Mouse (Mus musculus) left cerebral cortex, postnatal 4 days (tissue): Measurements from ENCODE around the gene AI593442. TPM values are rescaled to one million over a fixed set of nuclear protein-coding genes. Genes with fewer than 3 reads are reported as not detected.

Experiments
- DNase-seq: peaks from one replicate; pipeline ENCODE4 v3.0.0-alpha.2; 2022
- intact Hi-C: fragments of 180-260 bp; cut with DNase I; formaldehyde crosslinking; loops from one replicate; pipeline ENCODE4 v1.15.1; 2025
- total RNA-seq, 2 experiments: library from RNA; stranded (reverse); gene quantifications; 2 replicates each; pipeline ENCODE4 v1.2.3; 2021

The AI593442 gene
- total RNA-seq, result 10 to 100 TPM; 73.1 to 78.1 TPM

GRCm38 (mm10) chr9:52679362-52679947, at the start of gene AI593442:
Gene AI593442, minus strand, starts transcription at chr9:52679780.
- peak; percentile 67 for DNase-seq
- intact Hi-C loops, result loop anchor here (5.0 to 10.0 kb wide), 3 partner anchors 382 to 535 kb away; no protein-coding TSS in a partner anchor

- DNase-seq, result no peak
- intact Hi-C loops, result no loop called here
Measured at GRCm38 (mm10) chr9:52728806-52729205, 49.2 kb upstream of the AI593442 start.

- intact Hi-C loops, result no loop called here
- DNase-seq, result no peak
Measured at GRCm38 (mm10) chr9:52722626-52723025, 43.0 kb upstream of the AI593442 start.

- intact Hi-C loops, result no loop called here
- no peak for DNase-seq
Measured at GRCm38 (mm10) chr9:52719562-52719961, 40.0 kb upstream of the AI593442 start.

- DNase-seq, result no peak
- intact Hi-C loops, result no loop called here
Measured at GRCm38 (mm10) chr9:52680036-52680435, 456 bp upstream of the AI593442 start.

GRCm38 (mm10) chr9:52678839-52679215, 753 bp downstream of the AI593442 start:
- intact Hi-C loops, result loop anchor here (5.0 to 10.0 kb wide), 3 partner anchors 382 to 536 kb away; no protein-coding TSS in a partner anchor
- no peak for DNase-seq

GRCm38 (mm10) chr9:52678179-52678838, 1.3 kb downstream of the AI593442 start:
- DNase-seq, result peak; percentile 61
- intact Hi-C loops, result loop anchor here (5.0 to 10.0 kb wide), 3 partner anchors 381 to 536 kb away; no protein-coding TSS in a partner anchor

- no peak for DNase-seq
- intact Hi-C loops, result loop anchor here (5.0 to 10.0 kb wide), 3 partner anchors 379 to 538 kb away; no protein-coding TSS in a partner anchor
Measured at GRCm38 (mm10) chr9:52676587-52676986, 3.0 kb downstream of the AI593442 start.

GRCm38 (mm10) chr9:52675937-52676336, 3.6 kb downstream of the AI593442 start:
- peak; percentile 2 for DNase-seq
- intact Hi-C loops, result loop anchor here (5.0 to 10.0 kb wide), 3 partner anchors 379 to 539 kb away; no protein-coding TSS in a partner anchor

- intact Hi-C loops, result no loop called here
- no peak for DNase-seq
Measured at GRCm38 (mm10) chr9:52661422-52661821, 18.2 kb downstream of the AI593442 start.

- DNase-seq, result no peak
- intact Hi-C loops, result no loop called here
Measured at GRCm38 (mm10) chr9:52650341-52650951, 29.1 kb downstream of the AI593442 start.

- DNase-seq, result peak; percentile 9
- intact Hi-C loops, result no loop called here
Measured at GRCm38 (mm10) chr9:52645312-52645711, 34.3 kb downstream of the AI593442 start.

- intact Hi-C loops, result no loop called here
- no peak for DNase-seq
Measured at GRCm38 (mm10) chr9:52644626-52645025, 35.0 kb downstream of the AI593442 start.

- no peak for DNase-seq
- intact Hi-C loops, result no loop called here
Measured at GRCm38 (mm10) chr9:52644156-52644555, 35.4 kb downstream of the AI593442 start.

GRCm38 (mm10) chr9:52635991-52636390, 43.6 kb downstream of the AI593442 start:
- DNase-seq, result no peak
- intact Hi-C loops, result no loop called here

- no peak for DNase-seq
- intact Hi-C loops, result no loop called here
Measured at GRCm38 (mm10) chr9:52623926-52624325, 55.7 kb downstream of the AI593442 start.
